Mouse (Mus musculus) liver, embryonic 15.5 days (tissue): ENCODE measurements around the gene Nphp4. TPM values are rescaled to one million over a fixed set of nuclear protein-coding genes. Genes with fewer than 3 reads are reported as not detected.
"Not testable (repeated sequence)": the region's sequence is repeated elsewhere in the genome, so short reads cannot be mapped to it uniquely, and the experiment has no call there.

ENCODE experiments used
- ATAC-seq: fragments of 200-750 bp; cut with Nextera tagmentation; 2 replicates; pipeline ENCODE4 v1.8.0; 2017; ENCODE audit warnings: moderate number of reproducible peaks, mild to moderate bottlenecking, moderate library complexity; ENCODE audit not compliant: insufficient read depth
- H3K27ac ChIP-seq: fragments of 300-500 bp; sonication (generic); replicated peaks from 2 replicates; pipeline ENCODE4 v1.5.1; 2015; ENCODE audit warnings: mild to moderate bottlenecking, inconsistent platforms
- H3K27me3 ChIP-seq: fragments of 300-500 bp; sonication (generic); 2 replicates; pipeline ENCODE4 v1.6.1; 2015; ENCODE audit warnings: mild to moderate bottlenecking, inconsistent platforms
- H3K36me3 ChIP-seq: fragments of 300-500 bp; sonication (generic); replicated peaks from 2 replicates; pipeline ENCODE4 v1.6.1; 2015; ENCODE audit warnings: moderate library complexity, mild to moderate bottlenecking, inconsistent platforms
- H3K4me1 ChIP-seq: fragments of 300-500 bp; sonication (generic); replicated peaks from 2 replicates; pipeline ENCODE4 v1.6.1; 2015; ENCODE audit warnings: inconsistent platforms
- H3K4me2 ChIP-seq: fragments of 300-500 bp; sonication (generic); 2 replicates; pipeline ENCODE4 v1.6.1; 2015; ENCODE audit warnings: moderate library complexity, mild to moderate bottlenecking, inconsistent platforms
- H3K4me3 ChIP-seq: fragments of 300-500 bp; sonication (generic); replicated peaks from 2 replicates; pipeline ENCODE4 v1.5.1; 2015; ENCODE audit warnings: mild to moderate bottlenecking, inconsistent platforms
- H3K9ac ChIP-seq: fragments of 300-500 bp; sonication (generic); 2 replicates; pipeline ENCODE4 v1.6.1; 2015; ENCODE audit warnings: moderate library complexity, mild to moderate bottlenecking, inconsistent platforms
- H3K9me3 ChIP-seq: fragments of 300-500 bp; sonication (generic); replicated peaks from 2 replicates; pipeline ENCODE4 v1.6.1; 2016; ENCODE audit warnings: inconsistent platforms
- WGBS: fragments of 180-500 bp; shearing (Covaris S2); methylation state at CpG from one replicate; pipeline ENCODE4 v1.1.7; 2015; ENCODE audit warnings: mixed read lengths; ENCODE audit not compliant: insufficient replicate concordance; 5-methylcytosine and 5-hydroxymethylcytosine counted together
- polyA plus RNA-seq: library from polyadenylated mRNA; unstranded; fragments of >200 nt; fragmentation: Nextera tagmentation; extraction: Ambion mirVana; gene quantifications from 2 replicates; pipeline ENCODE4 v1.2.1, GENCODE M21; 2015

Nphp4 gene
- polyA plus RNA-seq, 1 experiment from 2014 or later = 0.12 TPM

- 73% methylated on average over 12 of the region's 12 CpGs for WGBS
- Histone ChIP-seq H3K36me3 (no peaks in the 10 kb centered on the region), H3K4me3 (no peak overlapping the region), H3K4me1 (no peaks in the 10 kb centered on the region), H3K9ac (no peak overlapping the region), H3K4me2 (no peak overlapping the region), H3K9me3 (no peaks in the 10 kb centered on the region), H3K27me3 (no peaks in the 10 kb centered on the region), H3K27ac (no peak overlapping the region)
- no peak for ATAC-seq
These were observed 63.2 kb downstream of the Nphp4 start for GRCm38 (mm10) chr4:152539756-152540155.

GRCm38 (mm10) chr4:152541172-152541571 is 64.7 kb downstream of the Nphp4 start:
- ATAC-seq = no peak
- Histone ChIP-seq H3K4me1 (no peaks in the 10 kb centered on the region), H3K4me3 (no peak overlapping the region), H3K4me2 (no peak overlapping the region), H3K9me3 (no peaks in the 10 kb centered on the region), H3K9ac (no peak overlapping the region), H3K27me3 (no peaks in the 10 kb centered on the region), H3K27ac (no peak overlapping the region), H3K36me3 (no peaks in the 10 kb centered on the region)
- WGBS = 24% methylated on average over 9 of the region's 9 CpGs

- Histone ChIP-seq H3K4me1 (peaks cover 3% of the 10 kb centered on the region; the same call in 1 of the 2 replicates), H3K4me2 (no peak overlapping the region), H3K9ac (no peak overlapping the region), H3K36me3 (no peaks in the 10 kb centered on the region), H3K4me3 (no peak overlapping the region), H3K27ac (no peak overlapping the region), H3K27me3 (no peaks in the 10 kb centered on the region), H3K9me3 (no peaks in the 10 kb centered on the region)
- WGBS = 78% methylated on average over 11 of the region's 11 CpGs
- ATAC-seq = no peak
These were observed 65.9 kb downstream of the Nphp4 start for GRCm38 (mm10) chr4:152542447-152542846.

- 57% methylated on average over 8 of the region's 8 CpGs for WGBS
- H3K9ac ChIP-seq = no peak overlapping the region
These were observed 70.0 kb downstream of the Nphp4 start for GRCm38 (mm10) chr4:152546481-152546880.

GRCm38 (mm10) chr4:152547886-152548663 is 71.6 kb downstream of the Nphp4 start:
- Histone ChIP-seq H3K4me1 (peaks cover 14% of the 10 kb centered on the region), H3K9ac (no peak overlapping the region), H3K4me2 (peak overlapping the region; percentile 43), H3K27me3 (no peaks in the 10 kb centered on the region), H3K36me3 (no peaks in the 10 kb centered on the region), H3K27ac (peak overlapping the region; percentile 24; the same call in 1 of the 2 replicates), H3K9me3 (0 out of 2 replicates have a peak, but pooled peaks cover 5% of the 10 kb centered on the region), H3K4me3 (no peak overlapping the region; the same call in 1 of the 2 replicates)
- ATAC-seq = peak; percentile 83
- WGBS = 39% methylated on average over 37 of the region's 37 CpGs

More at GRCm38 (mm10) chr4:152546481-152546880, 70.0 kb downstream of the Nphp4 start:
- ATAC-seq = no peak
- Histone ChIP-seq H3K27ac (no peak overlapping the region), H3K4me3 (no peak overlapping the region), H3K36me3 (no peaks in the 10 kb centered on the region), H3K27me3 (no peaks in the 10 kb centered on the region), H3K9me3 (0 out of 2 replicates have a peak, but pooled peaks cover 5% of the 10 kb centered on the region), H3K4me2 (no peak overlapping the region), H3K4me1 (peaks cover 14% of the 10 kb centered on the region)

GRCm38 (mm10) chr4:152549507-152550202 is 73.1 kb downstream of the Nphp4 start:
- no peaks in the 10 kb centered on the region for H3K36me3 ChIP-seq
- 73% methylated on average over 18 of the region's 18 CpGs for WGBS
- H3K9ac ChIP-seq = no peak overlapping the region
- no peaks in the 10 kb centered on the region for H3K27me3 ChIP-seq
- H3K9me3 ChIP-seq = 0 out of 2 replicates have a peak, but pooled peaks cover 5% of the 10 kb centered on the region
- H3K4me1 ChIP-seq = peaks cover 14% of the 10 kb centered on the region
- H3K4me3 ChIP-seq = no peak overlapping the region
- no peak for ATAC-seq
- no peak overlapping the region for H3K4me2 ChIP-seq
- no peak overlapping the region for H3K27ac ChIP-seq

- Histone ChIP-seq H3K4me1 (peaks cover 14% of the 10 kb centered on the region), H3K36me3 (no peaks in the 10 kb centered on the region), H3K27me3 (no peaks in the 10 kb centered on the region), H3K9ac (no peak overlapping the region), H3K9me3 (0 out of 2 replicates have a peak, but pooled peaks cover 5% of the 10 kb centered on the region), H3K4me2 (no peak overlapping the region), H3K27ac (no peak overlapping the region), H3K4me3 (no peak overlapping the region)
- 74% methylated on average over 6 of the region's 6 CpGs for WGBS
- ATAC-seq = no peak
These were observed 73.7 kb downstream of the Nphp4 start for GRCm38 (mm10) chr4:152550203-152550549.

- Histone ChIP-seq H3K27ac (no peak overlapping the region), H3K9ac (no peak overlapping the region), H3K9me3 (0 out of 2 replicates have a peak, but pooled peaks cover 5% of the 10 kb centered on the region), H3K4me2 (no peak overlapping the region), H3K4me3 (no peak overlapping the region), H3K27me3 (no peaks in the 10 kb centered on the region), H3K36me3 (no peaks in the 10 kb centered on the region), H3K4me1 (peaks cover under 1% of the 10 kb centered on the region; the same call in 1 of the 2 replicates)
- ATAC-seq = no peak
- 71% methylated on average over 8 of the region's 8 CpGs for WGBS
These were observed 77.2 kb downstream of the Nphp4 start for GRCm38 (mm10) chr4:152553582-152554285.

- H3K9ac ChIP-seq = no peak overlapping the region
- no peaks in the 10 kb centered on the region for H3K36me3 ChIP-seq
- ATAC-seq = no peak
- 55% methylated on average over 18 of the region's 18 CpGs for WGBS
- H3K27me3 ChIP-seq = no peaks in the 10 kb centered on the region
- no peak overlapping the region for H3K4me3 ChIP-seq
- no peak overlapping the region for H3K4me2 ChIP-seq
- no peak overlapping the region for H3K27ac ChIP-seq
- H3K4me1 ChIP-seq = no peaks in the 10 kb centered on the region
- 0 out of 2 replicates have a peak, but pooled peaks cover 5% of the 10 kb centered on the region for H3K9me3 ChIP-seq
These were observed 77.9 kb downstream of the Nphp4 start for GRCm38 (mm10) chr4:152554421-152554820.

- 56% methylated on average over 3 of the region's 3 CpGs for WGBS
- H3K36me3 ChIP-seq, H3K27me3 ChIP-seq, H3K4me3 ChIP-seq, ATAC-seq, H3K4me2 ChIP-seq, H3K4me1 ChIP-seq, H3K9me3 ChIP-seq, H3K27ac ChIP-seq, H3K9ac ChIP-seq: not testable (repeated sequence)
These were observed 79.3 kb downstream of the Nphp4 start for GRCm38 (mm10) chr4:152555806-152556205.

GRCm38 (mm10) chr4:152558246-152558645 is 81.7 kb downstream of the Nphp4 start:
- Histone ChIP-seq H3K27ac (no peak overlapping the region), H3K36me3 (no peaks in the 10 kb centered on the region), H3K4me3 (no peak overlapping the region), H3K27me3 (no peaks in the 10 kb centered on the region), H3K4me2 (no peak overlapping the region), H3K4me1 (no peaks in the 10 kb centered on the region), H3K9ac (no peak overlapping the region), H3K9me3 (no peaks in the 10 kb centered on the region)
- WGBS = 36% methylated on average over 17 of the region's 17 CpGs
- no peak for ATAC-seq
